Mouse (Mus musculus) ES-Bruce4 (cell line): ENCODE results near the gene Arid1b.

Source experiments
- CTCF ChIP-seq: IDR thresholded peaks from one replicate; pipeline ENCODE4 v1.8.1; 2011; ENCODE audit warnings: low read depth, low read length
- EP300 ChIP-seq: IDR thresholded peaks from 2 replicates; pipeline ENCODE4 v1.6.1; 2011; ENCODE audit warnings: low read depth, low read length; ENCODE audit not compliant: insufficient read depth
- POLR2A ChIP-seq: IDR thresholded peaks from one replicate; pipeline ENCODE4 v1.8.1; 2011; ENCODE audit warnings: low read length; ENCODE audit not compliant: insufficient read depth

- no peak for TF ChIP-seq CTCF
- TF ChIP-seq POLR2A = no peak
- no peak for TF ChIP-seq EP300
Observed at GRCm38 (mm10) chr17:5197765-5198164, 203.6 kb downstream of the Arid1b start.
